Mouse (Mus musculus): ENCODE data around the gene Osbpl10.

The Osbpl10 gene

DNA sequence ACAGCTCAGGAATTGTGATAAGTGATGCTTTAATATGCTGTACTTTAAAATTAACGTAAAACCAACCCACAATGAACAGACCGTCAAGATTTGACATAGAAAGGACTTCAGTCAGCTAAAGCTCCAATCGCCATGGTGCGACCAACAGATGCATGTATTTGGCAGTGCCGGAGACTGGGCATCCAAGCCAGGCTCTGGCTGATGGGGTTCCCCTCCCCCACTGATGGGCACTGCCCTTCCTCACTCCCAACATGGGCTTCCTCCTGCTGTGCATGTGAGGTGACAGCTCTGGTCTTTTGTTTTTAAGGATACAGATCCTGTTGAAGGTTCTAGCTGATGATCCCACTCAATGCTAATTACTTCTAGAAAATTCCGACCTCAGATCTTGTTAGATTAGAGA, 193.7 kb downstream of the Osbpl10 start:
- DNase-seq, result no peak

DNA sequence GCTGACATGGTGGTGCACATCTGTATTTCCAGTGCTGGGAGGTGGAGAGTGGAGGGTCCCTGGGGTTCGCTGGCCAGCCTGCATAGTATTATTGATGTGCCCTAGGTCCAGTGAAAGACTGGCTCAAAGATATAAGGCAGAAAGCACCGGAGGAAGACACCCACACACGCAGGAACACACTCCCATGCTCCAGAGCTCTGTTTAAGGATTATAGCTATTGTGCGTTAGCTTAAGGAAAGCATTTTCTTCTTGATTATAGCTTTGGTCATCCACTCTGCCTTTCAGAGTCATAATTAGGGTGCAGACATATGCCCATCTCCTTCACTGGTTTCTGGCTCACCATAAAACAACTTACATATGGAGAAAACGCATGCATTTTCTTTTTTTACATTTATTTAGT, 200.8 kb downstream of the Osbpl10 start:
- DNase-seq, result no peak

GRCm38 (mm10) chr9:115179935-115180334, 201.6 kb downstream of the Osbpl10 start:
- DNase-seq, result no peak

DNA sequence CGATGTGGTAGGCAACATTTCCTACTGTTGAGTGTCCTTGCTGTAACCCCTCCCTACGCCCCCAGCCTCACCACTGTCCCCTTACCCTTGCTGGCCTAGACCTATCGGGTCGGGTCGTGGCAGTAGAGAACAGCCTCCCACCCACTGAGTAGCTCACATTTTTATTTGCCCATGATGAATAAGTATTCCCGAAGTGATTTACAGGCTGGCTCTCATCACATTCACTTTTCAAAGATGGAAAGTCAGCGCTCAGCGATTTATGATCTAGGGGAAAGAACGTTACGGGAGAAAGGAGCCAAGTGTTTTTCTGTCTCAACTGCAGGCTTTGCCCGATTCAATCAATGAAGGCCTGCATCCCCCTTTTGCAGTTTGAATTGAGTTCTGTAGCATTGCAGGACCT, 208.0 kb downstream of the Osbpl10 start:
- DNase-seq, result no peak

GRCm38 (mm10) chr9:115190376-115190942, 212.1 kb downstream of the Osbpl10 start:
- DNase-seq, result no peak

DNA sequence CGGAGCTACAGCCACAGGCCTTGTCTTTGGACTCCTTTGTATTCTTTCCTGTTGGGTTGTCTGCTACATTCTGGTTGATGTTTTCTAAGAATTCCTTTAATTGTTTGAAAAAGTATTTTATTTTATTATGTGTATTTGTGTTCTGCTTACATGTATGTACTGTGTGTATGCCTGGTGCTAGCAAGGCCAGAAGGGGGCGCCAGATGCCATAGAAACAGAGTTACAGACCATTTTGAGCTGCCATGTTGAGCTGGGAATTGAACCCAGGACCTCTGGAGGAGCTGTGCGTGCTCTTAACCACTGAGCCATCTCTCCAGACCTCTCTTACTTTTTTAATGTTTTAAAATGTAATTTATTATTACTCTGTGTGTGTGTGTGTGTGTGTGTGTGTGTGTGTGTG, 214.5 kb downstream of the Osbpl10 start:
- DNase-seq, result no peak

DNA sequence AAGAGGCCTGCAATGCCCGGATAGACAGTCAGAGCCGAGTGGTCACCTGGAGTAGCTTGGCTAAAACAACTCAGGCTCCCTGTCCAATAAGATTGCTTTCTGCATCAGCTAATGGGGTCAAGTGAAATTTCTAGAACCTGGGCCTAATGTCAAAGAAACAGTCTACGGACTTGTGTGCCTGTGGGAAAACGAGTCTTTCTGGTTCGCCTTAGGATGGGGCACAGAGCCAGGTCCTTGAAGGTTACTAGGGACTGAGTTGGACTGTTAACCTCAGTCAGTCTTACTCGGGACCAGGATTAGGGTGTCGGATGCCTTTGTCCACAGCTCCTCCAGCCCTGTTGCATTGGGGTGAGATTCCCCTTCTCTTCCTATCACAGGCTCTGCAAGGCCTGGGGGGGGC, 218.7 kb downstream of the Osbpl10 start:
- no peak for DNase-seq

DNA sequence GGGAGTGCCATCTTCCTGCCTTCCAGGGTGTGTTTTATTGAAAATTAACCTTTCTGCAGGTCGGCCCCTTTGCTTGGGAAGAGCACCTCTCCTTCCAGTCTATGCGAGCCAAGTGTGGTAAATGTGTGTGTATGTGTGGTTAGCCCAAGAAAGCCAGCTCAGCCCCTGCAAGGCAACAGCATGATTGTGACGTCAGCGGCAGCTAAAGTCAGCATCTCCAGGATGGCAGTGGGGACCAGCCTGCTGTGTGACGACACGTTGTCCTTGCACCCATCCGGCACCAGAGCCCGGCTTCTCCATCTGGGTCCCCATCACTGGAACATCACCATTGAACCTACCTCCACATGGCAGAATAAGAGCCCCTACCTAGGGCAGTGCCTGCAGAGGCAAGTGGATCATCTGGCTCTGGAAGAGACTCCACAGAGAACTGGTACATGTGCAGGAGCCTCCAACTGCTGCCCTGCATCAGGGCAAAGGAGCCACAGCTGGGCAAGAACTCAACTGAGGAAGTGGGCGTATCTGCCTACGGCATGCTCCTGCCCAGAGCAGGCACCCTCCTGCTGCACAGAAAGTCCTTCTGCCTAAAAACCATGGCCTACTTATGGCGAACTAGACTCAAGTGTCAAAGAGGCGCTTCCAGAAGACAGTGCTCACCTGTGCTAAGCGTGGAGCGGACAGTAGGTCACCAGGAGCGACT, 221.9 kb downstream of the Osbpl10 start:
- no peak for DNase-seq

GRCm38 (mm10) chr9:115201264-115201663, 222.9 kb downstream of the Osbpl10 start:
- DNase-seq, result no peak

GRCm38 (mm10) chr9:115203136-115203535, 224.8 kb downstream of the Osbpl10 start:
- DNase-seq, result no peak

DNA sequence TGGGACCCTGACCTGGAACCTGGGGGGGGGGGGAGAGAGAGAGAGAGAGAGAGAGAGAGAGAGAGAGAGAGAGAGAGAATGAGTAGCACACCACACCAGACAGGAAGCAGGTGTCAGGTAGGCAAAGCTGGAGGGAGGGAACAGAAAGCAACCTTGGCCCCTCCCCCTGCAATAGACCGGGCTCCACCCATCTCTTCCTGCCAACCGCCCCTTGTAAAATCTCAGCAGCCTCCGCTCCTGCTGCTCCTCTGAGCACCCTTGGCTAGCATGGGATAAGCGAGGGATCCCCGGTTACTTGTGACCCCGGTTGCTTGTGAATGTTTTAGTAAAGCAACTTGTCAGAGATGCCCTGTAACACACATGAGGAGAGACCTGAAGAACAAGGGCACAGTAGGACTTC, 227.1 kb downstream of the Osbpl10 start:
- DNase-seq, result no peak

- no peak for DNase-seq
Observed at GRCm38 (mm10) chr9:115206219-115206618, 227.8 kb downstream of the Osbpl10 start.

DNA sequence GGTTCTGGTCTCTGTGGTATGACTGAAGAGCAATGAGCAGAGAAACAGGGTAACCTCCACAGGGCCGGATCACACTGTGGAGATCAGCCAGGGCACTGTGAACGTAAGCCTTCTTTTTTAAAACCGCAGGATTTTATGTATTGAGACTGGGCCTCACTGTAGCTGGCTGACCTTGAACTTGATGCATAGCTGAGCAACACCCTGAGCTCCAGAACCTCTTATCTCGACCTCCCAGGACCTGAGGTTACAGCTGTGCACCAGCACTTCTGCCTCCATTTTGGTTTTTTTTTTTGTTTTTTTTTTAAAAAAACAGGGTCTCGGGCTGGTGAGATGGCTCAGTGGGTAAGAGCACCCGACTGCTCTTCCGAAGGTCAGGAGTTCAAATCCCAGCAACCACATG, 231.4 kb downstream of the Osbpl10 start:
- DNase-seq, result no peak

DNA sequence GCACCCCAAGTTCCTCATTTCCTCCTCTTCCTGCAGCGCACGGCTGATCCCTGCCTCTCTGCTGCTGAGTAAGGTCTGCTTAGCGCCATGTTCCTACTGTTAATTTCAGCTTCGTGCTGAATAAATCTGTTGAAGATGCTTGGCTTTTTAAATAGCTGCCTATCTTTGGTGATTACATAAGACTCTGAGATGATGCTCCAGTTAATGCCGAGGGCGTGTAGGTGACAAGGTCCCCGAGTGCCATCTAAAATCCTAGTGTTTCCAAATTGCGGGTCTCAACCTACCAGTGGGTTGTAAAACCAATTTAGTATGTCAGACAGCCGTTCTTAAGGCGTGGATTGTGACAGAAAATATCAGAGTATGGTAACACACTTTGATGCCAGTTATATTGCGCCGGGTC, 232.2 kb downstream of the Osbpl10 start:
- DNase-seq, result no peak

- DNase-seq, result no peak
Observed at GRCm38 (mm10) chr9:115213755-115214264, 235.4 kb downstream of the Osbpl10 start.

- no peak for DNase-seq
Observed at GRCm38 (mm10) chr9:115214572-115215571, 236.5 kb downstream of the Osbpl10 start.

- no peak for DNase-seq
Observed at GRCm38 (mm10) chr9:115215830-115216701, 237.7 kb downstream of the Osbpl10 start.

- DNase-seq, result no peak
Observed at GRCm38 (mm10) chr9:115217984-115218383, 239.6 kb downstream of the Osbpl10 start.

DNA sequence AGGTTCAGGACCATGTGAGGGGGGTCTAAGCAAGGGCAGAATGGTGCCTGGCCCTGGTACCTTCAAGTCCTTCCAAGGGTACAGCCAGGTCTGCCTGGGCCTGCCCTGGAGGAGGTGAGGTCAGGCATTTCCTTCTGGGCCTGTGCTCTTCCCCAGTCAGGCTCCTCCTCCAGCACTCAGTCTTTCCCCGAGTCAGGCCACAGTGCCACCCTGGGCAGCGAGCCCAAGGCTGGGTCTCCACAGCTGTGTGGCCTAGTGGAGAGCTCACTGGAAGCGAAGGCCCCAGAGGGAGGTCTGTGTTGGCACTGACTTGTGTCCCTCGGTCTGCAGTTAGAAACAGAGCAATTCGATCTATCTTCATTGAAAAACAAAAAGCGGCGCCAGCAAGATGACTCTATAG, 242.1 kb downstream of the Osbpl10 start:
- no peak for DNase-seq

DNA sequence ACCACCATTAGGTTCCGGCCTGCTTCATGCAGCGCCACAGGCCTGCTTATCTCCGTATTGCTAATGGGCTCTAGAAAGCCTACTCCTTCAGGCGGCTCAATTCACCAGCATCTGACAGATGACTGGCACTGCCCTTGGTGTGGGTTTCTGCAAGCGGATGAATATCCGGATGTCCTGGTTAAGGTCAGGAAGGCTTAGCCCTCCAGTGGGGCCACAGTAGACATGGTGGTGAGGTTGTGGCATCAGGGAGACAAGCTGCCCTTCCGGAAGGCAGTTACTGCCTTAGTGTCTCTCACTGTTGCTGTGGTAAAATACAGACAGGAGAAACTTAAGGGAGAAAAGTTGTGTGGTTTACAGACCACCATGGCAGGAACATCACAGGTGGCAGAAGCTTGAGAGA, 242.9 kb downstream of the Osbpl10 start:
- DNase-seq, result no peak

DNA sequence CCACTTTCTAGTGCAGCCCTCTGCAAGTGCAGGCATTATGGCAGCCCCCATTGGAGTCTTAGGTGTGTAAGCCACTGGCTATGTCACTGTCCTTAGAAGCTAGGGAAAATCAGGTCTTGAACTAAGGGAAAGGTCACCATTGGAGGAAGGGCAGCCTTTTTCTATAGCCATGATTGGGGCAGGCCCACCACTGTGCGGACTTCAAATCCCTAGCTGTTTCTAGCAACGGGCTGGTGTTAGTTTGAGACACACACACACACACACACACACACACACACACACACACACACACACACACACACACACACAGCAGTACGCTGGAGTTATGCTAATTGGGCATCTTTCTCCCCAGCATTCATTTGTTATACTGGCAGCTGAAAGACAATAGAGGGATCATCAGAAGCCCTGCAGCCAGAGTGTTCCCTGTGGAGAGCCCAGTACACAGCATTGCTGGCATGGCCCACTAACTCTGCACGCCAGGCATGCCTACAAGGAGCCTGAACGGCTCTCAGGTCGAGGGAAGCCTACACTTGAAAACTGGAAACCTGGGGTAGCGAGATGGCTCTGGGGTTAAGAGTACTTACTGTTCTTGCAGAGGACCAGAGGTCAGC, 246.5 kb downstream of the Osbpl10 start:
- no peak for DNase-seq

DNA sequence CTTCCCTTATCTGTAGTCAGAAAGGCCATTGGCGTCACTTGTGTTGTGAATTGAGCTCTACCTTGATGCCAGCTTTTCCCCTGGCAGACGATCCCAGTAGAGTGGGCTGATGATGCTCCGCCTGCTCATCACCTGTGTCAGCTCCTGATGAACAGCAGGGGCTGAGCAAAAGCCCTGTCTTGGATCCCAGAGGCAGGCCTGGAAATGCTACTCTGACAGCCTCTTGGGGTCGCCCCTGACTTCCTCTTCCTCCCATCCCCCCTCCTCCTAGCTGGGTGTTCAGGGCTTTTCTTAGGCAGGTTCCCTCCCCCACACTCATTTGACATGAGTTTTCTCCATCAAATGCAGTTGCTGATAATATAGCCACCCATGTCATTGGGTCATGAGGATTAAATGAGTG, 250.8 kb downstream of the Osbpl10 start:
- DNase-seq, result no peak
